Mouse (Mus musculus): ENCODE data around the gene Traf1. TPM values are rescaled to one million over a fixed set of nuclear protein-coding genes. Genes with fewer than 3 reads are reported as not detected.

The Traf1 gene
- 3.6 and 3.8 TPM in 2 replicates for polyA plus RNA-seq (2015; fragmentation: Nextera tagmentation; extraction: Ambion mirVana)

- no peaks in the 10 kb centered on the region for H3K4me1 ChIP-seq
- no peaks in the 10 kb centered on the region for H3K36me3 ChIP-seq (replicated peaks)
- H3K9me3 ChIP-seq = no peaks in the 10 kb centered on the region
- H3K27me3 ChIP-seq (replicated peaks) = no peaks in the 10 kb centered on the region
- 22% methylated on average over 20 of the region's 20 CpGs for WGBS
- H3K9ac ChIP-seq = no peak within 1 kb of the TSS
- no peak within 1 kb of the TSS for H3K27ac ChIP-seq
- ATAC-seq (replicated peaks) = no peak
- peak within 1 kb of the TSS; percentile 47 for H3K4me2 ChIP-seq
- peak within 1 kb of the TSS; percentile 22 for H3K4me3 ChIP-seq
Observed at GRCm38 (mm10) chr2:34961481-34962036, at the start of gene Traf1. Traf1 (minus strand) TSS chr2:34961772.

GRCm38 (mm10) chr2:34998956-34999355, 37.4 kb upstream of the Traf1 start:
- no peak for ATAC-seq (replicated peaks)
- peaks cover 6% of the 10 kb centered on the region for H3K4me1 ChIP-seq
- H3K4me2 ChIP-seq = no peak overlapping the region
- no peak overlapping the region for H3K4me3 ChIP-seq
- WGBS = 77% methylated on average over 9 of the region's 9 CpGs
- H3K9ac ChIP-seq = no peak overlapping the region
- no peaks in the 10 kb centered on the region for H3K36me3 ChIP-seq (replicated peaks)
- no peak overlapping the region for H3K27ac ChIP-seq
- H3K27me3 ChIP-seq (replicated peaks) = no peaks in the 10 kb centered on the region
- H3K9me3 ChIP-seq = no peaks in the 10 kb centered on the region

- ATAC-seq (replicated peaks) = no peak
- no peaks in the 10 kb centered on the region for H3K27me3 ChIP-seq (replicated peaks)
- whole genome bisulfite sequencing = 94% methylated on average over 5 of the region's 5 CpGs
Observed at GRCm38 (mm10) chr2:34996506-34996905, 34.9 kb upstream of the Traf1 start.

GRCm38 (mm10) chr2:34993696-34994356, 32.3 kb upstream of the Traf1 start:
- H3K9ac ChIP-seq = no peak overlapping the region
- peaks cover 27% of the 10 kb centered on the region for H3K4me1 ChIP-seq
- WGBS = 27% methylated on average over 5 of the region's 5 CpGs
- H3K4me3 ChIP-seq = no peak overlapping the region
- ATAC-seq (replicated peaks) = peak; percentile 41
- no peaks in the 10 kb centered on the region for H3K9me3 ChIP-seq
- H3K27me3 ChIP-seq (replicated peaks) = no peaks in the 10 kb centered on the region
- no peaks in the 10 kb centered on the region for H3K36me3 ChIP-seq (replicated peaks)
- peak overlapping the region; percentile 26; the same call in 1 of the 2 replicates for H3K4me2 ChIP-seq
- H3K27ac ChIP-seq = peak overlapping the region; percentile 83

More at GRCm38 (mm10) chr2:34996506-34996905, 34.9 kb upstream of the Traf1 start:
- H3K9ac ChIP-seq = no peak overlapping the region
- H3K36me3 ChIP-seq (replicated peaks) = no peaks in the 10 kb centered on the region
- peaks cover 22% of the 10 kb centered on the region for H3K4me1 ChIP-seq
- no peaks in the 10 kb centered on the region for H3K9me3 ChIP-seq
- no peak overlapping the region for H3K27ac ChIP-seq
- no peak overlapping the region for H3K4me3 ChIP-seq
- no peak overlapping the region for H3K4me2 ChIP-seq

- ATAC-seq (replicated peaks) = peak; percentile 90
- H3K27me3 ChIP-seq (replicated peaks) = no peaks in the 10 kb centered on the region
- WGBS = 8% methylated on average over 9 of the region's 9 CpGs
- H3K4me3 ChIP-seq = no peak overlapping the region
- H3K4me2 ChIP-seq = peak overlapping the region; percentile 26
- H3K9me3 ChIP-seq = no peaks in the 10 kb centered on the region
- no peak overlapping the region for H3K9ac ChIP-seq
- peak overlapping the region; percentile 83 for H3K27ac ChIP-seq
- H3K36me3 ChIP-seq (replicated peaks) = no peaks in the 10 kb centered on the region
- H3K4me1 ChIP-seq = peaks cover 27% of the 10 kb centered on the region
Observed at GRCm38 (mm10) chr2:34992729-34993695, 31.4 kb upstream of the Traf1 start.

- H3K4me3 ChIP-seq = no peak overlapping the region
- H3K4me2 ChIP-seq = no peak overlapping the region
- H3K9me3 ChIP-seq = no peaks in the 10 kb centered on the region
- H3K4me1 ChIP-seq = peaks cover 27% of the 10 kb centered on the region
- no peak for ATAC-seq (replicated peaks)
- no peaks in the 10 kb centered on the region for H3K27me3 ChIP-seq (replicated peaks)
- H3K9ac ChIP-seq = no peak overlapping the region
- H3K36me3 ChIP-seq (replicated peaks) = no peaks in the 10 kb centered on the region
- H3K27ac ChIP-seq = 0 out of 2 replicates have a peak overlapping the region, but pooled peaks have one; percentile 15
- 78% methylated on average over 3 of the region's 3 CpGs for WGBS
Observed at GRCm38 (mm10) chr2:34991966-34992365, 30.4 kb upstream of the Traf1 start.

GRCm38 (mm10) chr2:34989749-34990148, 28.2 kb upstream of the Traf1 start:
- H3K4me1 ChIP-seq = peaks cover 27% of the 10 kb centered on the region
- H3K9ac ChIP-seq = no peak overlapping the region
- no peak overlapping the region for H3K4me2 ChIP-seq
- H3K4me3 ChIP-seq = no peak overlapping the region
- no peaks in the 10 kb centered on the region for H3K36me3 ChIP-seq (replicated peaks)
- no peaks in the 10 kb centered on the region for H3K27me3 ChIP-seq (replicated peaks)
- H3K27ac ChIP-seq = no peak overlapping the region
- 61% methylated on average over 1 of the region's 1 CpGs for WGBS
- no peak for ATAC-seq (replicated peaks)
- H3K9me3 ChIP-seq = no peaks in the 10 kb centered on the region

- H3K4me2 ChIP-seq = no peak overlapping the region
- no peaks in the 10 kb centered on the region for H3K27me3 ChIP-seq (replicated peaks)
- H3K27ac ChIP-seq = no peak overlapping the region
- H3K4me1 ChIP-seq = peaks cover 8% of the 10 kb centered on the region
- H3K4me3 ChIP-seq = no peak overlapping the region
- no peaks in the 10 kb centered on the region for H3K9me3 ChIP-seq
- 86% methylated on average over 1 of the region's 1 CpGs for WGBS
- H3K9ac ChIP-seq = no peak overlapping the region
- ATAC-seq (replicated peaks) = no peak
- H3K36me3 ChIP-seq (replicated peaks) = no peaks in the 10 kb centered on the region
Observed at GRCm38 (mm10) chr2:34987595-34987994, 26.0 kb upstream of the Traf1 start.

- Histone ChIP-seq H3K36me3 (replicated peaks) (no peaks in the 10 kb centered on the region), H3K4me1 (peaks cover 9% of the 10 kb centered on the region; the same call in 1 of the 2 replicates), H3K4me3 (no peak overlapping the region), H3K27ac (no peak overlapping the region), H3K9me3 (no peaks in the 10 kb centered on the region), H3K9ac (no peak overlapping the region), H3K27me3 (replicated peaks) (no peaks in the 10 kb centered on the region), H3K4me2 (no peak overlapping the region)
- no peak for ATAC-seq (replicated peaks)
- WGBS = 85% methylated on average over 8 of the region's 8 CpGs
Observed at GRCm38 (mm10) chr2:34984885-34985284, 23.3 kb upstream of the Traf1 start.

- Histone ChIP-seq H3K9me3 (no peaks in the 10 kb centered on the region), H3K4me3 (no peak overlapping the region), H3K4me1 (0 out of 2 replicates have a peak, but pooled peaks cover 4% of the 10 kb centered on the region), H3K36me3 (replicated peaks) (no peaks in the 10 kb centered on the region), H3K27ac (no peak overlapping the region), H3K4me2 (no peak overlapping the region), H3K9ac (no peak overlapping the region), H3K27me3 (replicated peaks) (no peaks in the 10 kb centered on the region)
- ATAC-seq (replicated peaks) = no peak
- WGBS = 67% methylated on average over 11 of the region's 11 CpGs
Observed at GRCm38 (mm10) chr2:34982906-34983698, 21.5 kb upstream of the Traf1 start.

- H3K9ac ChIP-seq = no peak overlapping the region
- H3K4me1 ChIP-seq = 0 out of 2 replicates have a peak, but pooled peaks cover 4% of the 10 kb centered on the region
- H3K4me3 ChIP-seq = no peak overlapping the region
- WGBS = 55% methylated on average over 14 of the region's 14 CpGs
- no peak overlapping the region for H3K4me2 ChIP-seq
- no peak overlapping the region for H3K27ac ChIP-seq
- no peaks in the 10 kb centered on the region for H3K36me3 ChIP-seq (replicated peaks)
- H3K27me3 ChIP-seq (replicated peaks) = no peaks in the 10 kb centered on the region
- H3K9me3 ChIP-seq = no peaks in the 10 kb centered on the region
- ATAC-seq (replicated peaks) = no peak
Observed at GRCm38 (mm10) chr2:34982096-34982724, 20.6 kb upstream of the Traf1 start.

Measured in midbrain, embryonic 15.5 days (tissue).